Mouse (Mus musculus): ENCODE data around the gene Gas1.

DNA sequence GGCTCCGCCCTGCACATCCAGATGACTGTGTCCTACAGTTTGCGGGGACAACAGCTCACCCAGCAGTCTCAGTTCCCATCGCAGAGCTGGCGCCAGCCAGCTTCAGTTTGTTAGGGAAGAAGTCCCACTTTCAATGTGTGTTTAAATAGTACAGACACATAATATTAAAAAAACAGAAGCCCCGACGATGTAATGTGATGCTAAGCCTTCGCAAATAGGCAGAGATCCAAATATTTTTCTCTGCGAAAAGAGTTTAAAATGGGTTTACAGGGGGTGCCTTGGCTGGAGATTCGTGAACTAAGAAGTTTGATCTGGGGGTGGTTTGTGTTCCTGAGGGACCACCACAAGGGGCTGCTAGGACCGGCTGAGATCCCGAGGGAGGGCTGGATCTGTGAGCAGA lies 45.2 kb upstream of the Gas1 start:
- TF ChIP-seq POLR2A (IDR thresholded peaks at IDR 0.05; ENCODE audit: insufficient read depth, low read depth, low read length) (no peak), CTCF (IDR thresholded peaks at IDR 0.05; ENCODE audit: insufficient read depth, low read depth, low read length) (no peak)

Data from olfactory bulb, adult 2 months (tissue).